8 mouse cellular contexts compared by ENCODE assay signal in genomic region chr10:83062315-83062714, GRCm38 (mm10).
DNase-seq lines count a peak whose midpoint lies in the region.

No protein-coding gene starts in this region.

- intact Hi-C loops in heart, postnatal 36 days (cut with DNase I) = no loop called here

- no peak overlapping the region for H3K27ac ChIP-seq in midbrain, embryonic 10.5 days (replicated peaks)

- no peaks in the 10 kb centered on the region for H3K9me3 ChIP-seq in midbrain, embryonic 10.5 days (replicated peaks)

- peak; percentile 33 for DNase-seq in adrenal gland, postnatal 14 days
- no peak for DNase-seq in adrenal gland, adult 8-10 months
- DNase-seq in lung, postnatal 10 days = peak; percentile 10
- no peak for DNase-seq in lung, postnatal 14 days
- DNase-seq in heart, postnatal 36 days = peak; percentile 30 to 36
- DNase-seq in right cerebral cortex, postnatal 25 days = peak; percentile 72
- DNase-seq in urinary bladder, adult 18-20 months (ENCODE audit: low spot score in 2 of 2) = no peak
- DNase-seq in midbrain, embryonic 10.5 days (ENCODE audit: low spot score) = no peak

- WGBS in midbrain, embryonic 10.5 days = 90% methylated on average over 9 of the region's 9 CpGs

- no peaks in the 10 kb centered on the region for H3K36me3 ChIP-seq in midbrain, embryonic 10.5 days

- no peak overlapping the region for H3K4me3 ChIP-seq in midbrain, embryonic 10.5 days

- peaks cover 34% of the 10 kb centered on the region for H3K4me1 ChIP-seq in midbrain, embryonic 10.5 days

- H3K27me3 ChIP-seq in midbrain, embryonic 10.5 days (ENCODE audit: low read depth, poor library complexity, severe bottlenecking) = no peaks in the 10 kb centered on the region

Comparison
In these comparisons a context has a peak if more than half of its experiments do, and no peak if none do; other contexts are left out.
1. DNase-seq: peak in adrenal gland, postnatal 14 days (single experiment), lung, postnatal 10 days (single experiment), heart, postnatal 36 days (2 of 2) and right cerebral cortex, postnatal 25 days (single experiment); none in adrenal gland, adult 8-10 months (single experiment), lung, postnatal 14 days (single experiment), urinary bladder, adult 18-20 months (0 of 2) and midbrain, embryonic 10.5 days (single experiment).